Mouse (Mus musculus) liver, adult 10 weeks (tissue): ENCODE measurements around the gene Nmb. TPM values are rescaled to one million over a fixed set of nuclear protein-coding genes. Genes with fewer than 3 reads are reported as not detected.

Experiments used
- polyA plus RNA-seq: library from polyadenylated mRNA; stranded (reverse); fragments of 350-450 nt; fragmentation: Illumina TruSeq; extraction: RNeasy Lipid Tissue Mini Kit (QIAGEN cat#74804); gene quantifications from one replicate; pipeline ENCODE4 v1.2.3, GENCODE M21; 2014; ENCODE audit warnings: low read depth, low replicate concordance

The Nmb gene
- polyA plus RNA-seq: not detected

GRCm38 (mm10) chr7:80904921-80905515 is at the start of gene Nmb:
Gene Nmb, minus strand, starts transcription at chr7:80905076.

GRCm38 (mm10) chr7:80947445-80948350 is 42.8 kb upstream of the Nmb start, which contains the start of gene Sec11a:
Gene Sec11a, minus strand, starts transcription at chr7:80947780.

GRCm38 (mm10) chr7:80900944-80901501 is 3.9 kb downstream of the Nmb start, which contains the start of gene Wdr73:
Gene Wdr73, minus strand, starts transcription at chr7:80901269.

GRCm38 (mm10) chr7:80860729-80861274 is 44.1 kb downstream of the Nmb start, which contains the start of gene Zscan2:
Gene Zscan2, plus strand, starts transcription at chr7:80860920.

Other genes starting within 250 kb of the Nmb start
- gene Crtc3, start 216.2 kb downstream of the Nmb start, polyA plus RNA-seq: 1.2 TPM
- 3.0 TPM for gene Iqgap1, start 79.1 kb downstream of the Nmb start, polyA plus RNA-seq
- gene Zscan2, start 44.2 kb downstream of the Nmb start, polyA plus RNA-seq: 0.32 TPM
- 13.3 TPM for gene Wdr73, start 3.8 kb downstream of the Nmb start, polyA plus RNA-seq
- gene Sec11a, start 42.7 kb upstream of the Nmb start, polyA plus RNA-seq: 84.2 TPM
- 4.2 TPM for gene Zfp592, start 88.6 kb upstream of the Nmb start, polyA plus RNA-seq
- gene Alpk3, start 152.5 kb upstream of the Nmb start, polyA plus RNA-seq: not detected
- not detected for gene Slc28a1, start 209.7 kb upstream of the Nmb start, polyA plus RNA-seq